Mouse (Mus musculus) embryonic facial prominence, embryonic 10.5 days (tissue): ENCODE results near the gene Apod. TPM values are rescaled to one million over a fixed set of nuclear protein-coding genes. Genes with fewer than 3 reads are reported as not detected.
A peak's percentile ranks its signal among the peaks of the same experiment; 100 is the strongest.

Experiments used
- DNase-seq: peaks from one replicate; pipeline ENCODE4 v3.0.0-alpha.2; 2017; ENCODE audit warnings: low spot score
- H3K27ac ChIP-seq: fragments of 300-500 bp; sonication (generic); replicated peaks from 2 replicates; pipeline ENCODE4 v1.5.1; 2016; ENCODE audit warnings: mild to moderate bottlenecking
- H3K27me3 ChIP-seq: fragments of 300-500 bp; sonication (generic); replicated peaks from 2 replicates; pipeline ENCODE4 v1.6.1; 2016; ENCODE audit warnings: low read depth, mild to moderate bottlenecking; ENCODE audit not compliant: poor library complexity, severe bottlenecking
- H3K36me3 ChIP-seq: fragments of 300-500 bp; sonication (generic); replicated peaks from 2 replicates; pipeline ENCODE4 v1.6.1; 2016; ENCODE audit warnings: mild to moderate bottlenecking, moderate library complexity
- H3K4me1 ChIP-seq: fragments of 300-500 bp; sonication (generic); 2 replicates; pipeline ENCODE4 v1.6.1; 2016
- H3K4me3 ChIP-seq: fragments of 300-500 bp; sonication (generic); 2 replicates; pipeline ENCODE4 v1.5.1; 2016; ENCODE audit warnings: mild to moderate bottlenecking, moderate library complexity
- H3K9me3 ChIP-seq: fragments of 300-500 bp; sonication (generic); 2 replicates; pipeline ENCODE4 v1.6.1; 2016; ENCODE audit warnings: mild to moderate bottlenecking
- WGBS: fragments of 180-500 bp; shearing (Covaris S2); methylation state at CpG from one replicate; pipeline ENCODE4 v1.1.7; 2016; 5-methylcytosine and 5-hydroxymethylcytosine counted together
- polyA plus RNA-seq: library from polyadenylated mRNA; unstranded; fragments of >200 nt; fragmentation: Nextera tagmentation; extraction: Ambion mirVana; gene quantifications from 2 replicates; pipeline ENCODE4 v1.2.1, GENCODE M21; 2016

Apod gene
- 5.0 and 6.1 TPM in 2 replicates for polyA plus RNA-seq

GRCm38 (mm10) chr16:31314497-31315233 is at the start of gene Apod:
Gene Apod, minus strand, starts transcription at chr16:31314808.
- Histone ChIP-seq H3K9me3 (no peaks in the 10 kb centered on the region), H3K36me3 (no peaks in the 10 kb centered on the region), H3K27me3 (no peaks in the 10 kb centered on the region), H3K27ac (peak within 1 kb of the TSS; percentile 57), H3K4me3 (no peak within 1 kb of the TSS), H3K4me1 (peaks cover 57% of the 10 kb centered on the region)
- peak; percentile 32 for DNase-seq
- WGBS = 41% methylated on average over 9 of the region's 9 CpGs

GRCm38 (mm10) chr16:31363685-31364436 is 49.3 kb upstream of the Apod start:
- peaks cover 12% of the 10 kb centered on the region; the same call in 1 of the 2 replicates for H3K27me3 ChIP-seq
- no peak overlapping the region for H3K27ac ChIP-seq
- WGBS = 83% methylated on average over 11 of the region's 11 CpGs
- no peaks in the 10 kb centered on the region for H3K9me3 ChIP-seq
- no peaks in the 10 kb centered on the region for H3K36me3 ChIP-seq
- H3K4me3 ChIP-seq = no peak overlapping the region
- DNase-seq = no peak
- peaks cover 7% of the 10 kb centered on the region for H3K4me1 ChIP-seq

GRCm38 (mm10) chr16:31359542-31359941 is 44.9 kb upstream of the Apod start:
- WGBS = 66% methylated on average over 5 of the region's 5 CpGs
- DNase-seq = no peak

GRCm38 (mm10) chr16:31358991-31359390 is 44.4 kb upstream of the Apod start:
- 30% methylated on average over 9 of the region's 9 CpGs for WGBS

More at GRCm38 (mm10) chr16:31359542-31359941, 44.9 kb upstream of the Apod start:
- Histone ChIP-seq H3K27ac (no peak overlapping the region), H3K4me1 (peaks cover 15% of the 10 kb centered on the region), H3K4me3 (no peak overlapping the region), H3K9me3 (no peaks in the 10 kb centered on the region), H3K27me3 (peaks cover 23% of the 10 kb centered on the region), H3K36me3 (no peaks in the 10 kb centered on the region)

GRCm38 (mm10) chr16:31358576-31358975 is 44.0 kb upstream of the Apod start:
- Histone ChIP-seq H3K9me3 (no peaks in the 10 kb centered on the region), H3K4me1 (peaks cover 19% of the 10 kb centered on the region), H3K36me3 (no peaks in the 10 kb centered on the region), H3K27me3 (peaks cover 23% of the 10 kb centered on the region), H3K4me3 (no peak overlapping the region), H3K27ac (no peak overlapping the region)
- DNase-seq = no peak
- WGBS = 48% methylated on average over 15 of the region's 15 CpGs

More at GRCm38 (mm10) chr16:31358991-31359390, 44.4 kb upstream of the Apod start:
- DNase-seq = no peak
- Histone ChIP-seq H3K4me3 (0 out of 2 replicates have a peak overlapping the region, but pooled peaks have one; percentile 11), H3K36me3 (no peaks in the 10 kb centered on the region), H3K27me3 (peaks cover 23% of the 10 kb centered on the region), H3K27ac (no peak overlapping the region), H3K9me3 (no peaks in the 10 kb centered on the region), H3K4me1 (peaks cover 19% of the 10 kb centered on the region)

GRCm38 (mm10) chr16:31355882-31356281 is 41.3 kb upstream of the Apod start:
- WGBS = 75% methylated on average over 6 of the region's 6 CpGs
- no peak overlapping the region for H3K27ac ChIP-seq
- peaks cover 19% of the 10 kb centered on the region for H3K4me1 ChIP-seq
- H3K9me3 ChIP-seq = no peaks in the 10 kb centered on the region
- H3K27me3 ChIP-seq = peaks cover 23% of the 10 kb centered on the region
- no peak overlapping the region for H3K4me3 ChIP-seq
- H3K36me3 ChIP-seq = no peaks in the 10 kb centered on the region
- no peak for DNase-seq

GRCm38 (mm10) chr16:31354341-31355329 is 40.0 kb upstream of the Apod start:
- Histone ChIP-seq H3K4me1 (peaks cover 18% of the 10 kb centered on the region), H3K27ac (no peak overlapping the region), H3K4me3 (no peak overlapping the region), H3K27me3 (peaks cover 19% of the 10 kb centered on the region), H3K36me3 (no peaks in the 10 kb centered on the region), H3K9me3 (no peaks in the 10 kb centered on the region)
- peak; percentile 82 for DNase-seq
- 29% methylated on average over 17 of the region's 17 CpGs for WGBS

GRCm38 (mm10) chr16:31352996-31353395 is 38.4 kb upstream of the Apod start:
- Histone ChIP-seq H3K4me3 (no peak overlapping the region), H3K27me3 (peaks cover 16% of the 10 kb centered on the region; the same call in 1 of the 2 replicates), H3K36me3 (no peaks in the 10 kb centered on the region), H3K4me1 (peaks cover 8% of the 10 kb centered on the region; the same call in 1 of the 2 replicates), H3K27ac (no peak overlapping the region), H3K9me3 (no peaks in the 10 kb centered on the region)
- DNase-seq = peak; percentile 30
- 75% methylated on average over 4 of the region's 4 CpGs for WGBS

- Histone ChIP-seq H3K27ac (no peak overlapping the region), H3K27me3 (0 out of 2 replicates have a peak, but pooled peaks cover 9% of the 10 kb centered on the region), H3K4me3 (peak overlapping the region; percentile 42), H3K36me3 (no peaks in the 10 kb centered on the region), H3K4me1 (peaks cover 8% of the 10 kb centered on the region), H3K9me3 (no peaks in the 10 kb centered on the region)
- 11% methylated on average over 14 of the region's 14 CpGs for WGBS
- DNase-seq = peak; percentile 65
Observed at GRCm38 (mm10) chr16:31347581-31347980, 33.0 kb upstream of the Apod start.

- no peaks in the 10 kb centered on the region for H3K36me3 ChIP-seq
- no peaks in the 10 kb centered on the region; the same call in 1 of the 2 replicates for H3K27me3 ChIP-seq
- H3K4me3 ChIP-seq = no peak overlapping the region
- no peaks in the 10 kb centered on the region for H3K9me3 ChIP-seq
- no peak overlapping the region for H3K27ac ChIP-seq
- H3K4me1 ChIP-seq = peaks cover 20% of the 10 kb centered on the region
- WGBS = 32% methylated on average over 2 of the region's 2 CpGs
- no peak for DNase-seq
Observed at GRCm38 (mm10) chr16:31342966-31343365, 28.4 kb upstream of the Apod start.

- Histone ChIP-seq H3K4me3 (no peak overlapping the region), H3K4me1 (peaks cover 22% of the 10 kb centered on the region), H3K27me3 (no peaks in the 10 kb centered on the region; the same call in 1 of the 2 replicates), H3K27ac (no peak overlapping the region), H3K36me3 (no peaks in the 10 kb centered on the region), H3K9me3 (no peaks in the 10 kb centered on the region)
- no peak for DNase-seq
- WGBS = 19% methylated on average over 5 of the region's 5 CpGs
Observed at GRCm38 (mm10) chr16:31342556-31342955, 27.9 kb upstream of the Apod start.

GRCm38 (mm10) chr16:31339332-31339731 is 24.7 kb upstream of the Apod start:
- Histone ChIP-seq H3K9me3 (no peaks in the 10 kb centered on the region), H3K27me3 (no peaks in the 10 kb centered on the region; the same call in 1 of the 2 replicates), H3K4me3 (no peak overlapping the region), H3K27ac (no peak overlapping the region), H3K4me1 (peaks cover 27% of the 10 kb centered on the region), H3K36me3 (no peaks in the 10 kb centered on the region)
- DNase-seq = no peak
- 27% methylated on average over 5 of the region's 5 CpGs for WGBS
